ENCODE assay signal across 8 mouse cellular contexts in the genomic region with DNA sequence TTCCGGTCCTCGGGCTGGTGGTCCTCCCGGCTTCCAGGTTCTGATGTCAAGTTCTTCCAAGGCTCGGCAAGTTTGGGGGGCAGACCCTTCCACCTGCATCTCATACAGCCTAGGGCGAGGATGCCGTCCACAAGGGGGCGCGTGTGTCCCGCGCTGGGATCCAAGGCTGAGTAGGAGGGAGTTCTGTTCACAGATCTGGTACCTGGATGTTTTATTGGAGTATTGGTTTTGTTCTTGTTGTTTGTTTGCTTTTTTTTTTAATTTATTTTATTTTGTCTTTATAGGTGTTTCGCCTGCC. TPM values are rescaled to one million over a fixed set of nuclear protein-coding genes. Genes with fewer than 3 reads are reported as not detected.
DNase-seq lines count a peak whose midpoint lies in the region; ATAC-seq and TF ChIP-seq lines count a peak whose summit lies in the region.

No protein-coding gene starts in this region.

- peaks cover 7% of the 10 kb centered on the region; the same call in 1 of the 2 replicates for H3K4me1 ChIP-seq in heart, embryonic 13.5 days
- H3K4me1 ChIP-seq in liver, embryonic 12.5 days = peaks cover 25% of the 10 kb centered on the region
- no peaks in the 10 kb centered on the region for H3K4me1 ChIP-seq in stomach, embryonic 14.5 days (ENCODE audit: control insufficient read depth, insufficient read depth, low read length)

- under 1% methylated on average over 11 of the region's 11 CpGs for WGBS in heart, embryonic 13.5 days
- WGBS in liver, embryonic 12.5 days (ENCODE audit: insufficient replicate concordance) = 1% methylated on average over 11 of the region's 11 CpGs
- 1% methylated on average over 11 of the region's 11 CpGs for WGBS in stomach, embryonic 14.5 days

- no peak overlapping the region for H3K9ac ChIP-seq in heart, embryonic 13.5 days
- no peak overlapping the region for H3K9ac ChIP-seq in liver, embryonic 12.5 days
- no peak overlapping the region for H3K9ac ChIP-seq in stomach, embryonic 14.5 days (replicated peaks; ENCODE audit: low read depth, low read length)

- H3K4me2 ChIP-seq in heart, embryonic 13.5 days = peak overlapping the region; percentile 58
- peak overlapping the region; percentile 55 for H3K4me2 ChIP-seq in liver, embryonic 12.5 days
- peak overlapping the region; percentile 42 for H3K4me2 ChIP-seq in stomach, embryonic 14.5 days (replicated peaks; ENCODE audit: low read depth, low read length)

- H3K79me3 ChIP-seq in C2C12 (ENCODE audit: low read depth) = no peaks in the 10 kb centered on the region

- no peak overlapping the region for H3K27ac ChIP-seq in heart, embryonic 13.5 days (replicated peaks)
- H3K27ac ChIP-seq in liver, embryonic 12.5 days = no peak overlapping the region
- H3K27ac ChIP-seq in stomach, embryonic 14.5 days (ENCODE audit: low read length) = no peak overlapping the region

- no peaks in the 10 kb centered on the region for H3K79me2 ChIP-seq in C2C12 (ENCODE audit: control insufficient read depth, insufficient read depth)

- no peak overlapping the region for H3ac ChIP-seq in C2C12 (ENCODE audit: control insufficient read depth, insufficient read length, low read depth)

- no peak overlapping the region for H3K4me3 ChIP-seq in C2C12 (ENCODE audit: insufficient read depth, poor library complexity, severe bottlenecking)
- H3K4me3 ChIP-seq in heart, embryonic 13.5 days = peak overlapping the region; percentile 21
- H3K4me3 ChIP-seq in liver, embryonic 12.5 days = peak overlapping the region; percentile 14; the same call in 1 of the 2 replicates
- H3K4me3 ChIP-seq in stomach, embryonic 14.5 days (ENCODE audit: low read depth, low read length) = peak overlapping the region; percentile 15; the same call in 1 of the 2 replicates

- no peaks in the 10 kb centered on the region for H3K27me3 ChIP-seq in C2C12 (ENCODE audit: control insufficient read depth, insufficient read depth, insufficient read length)
- H3K27me3 ChIP-seq in heart, embryonic 13.5 days (replicated peaks) = peaks cover 10% of the 10 kb centered on the region
- peaks cover 14% of the 10 kb centered on the region for H3K27me3 ChIP-seq in liver, embryonic 12.5 days (replicated peaks)
- H3K27me3 ChIP-seq in stomach, embryonic 14.5 days (ENCODE audit: control insufficient read depth, insufficient read depth, low read length) = no peaks in the 10 kb centered on the region

- H3K9me3 ChIP-seq in heart, embryonic 13.5 days = no peaks in the 10 kb centered on the region; the same call in 1 of the 2 replicates
- no peaks in the 10 kb centered on the region for H3K9me3 ChIP-seq in liver, embryonic 12.5 days (replicated peaks)
- no peaks in the 10 kb centered on the region for H3K9me3 ChIP-seq in stomach, embryonic 14.5 days (ENCODE audit: control insufficient read depth, low read depth, low read length)

- peak; percentile 83 for DNase-seq in brain, adult 2 months (ENCODE audit: low read depth, low spot score)
- peak; percentile 92 for DNase-seq in kidney, postnatal 10 days
- DNase-seq in natural killer cell, adult 2 months (ENCODE audit: low spot score in 2 of 2) = peak; percentile 70 to 82

- H3K36me3 ChIP-seq in C2C12 (ENCODE audit: control insufficient read depth, insufficient read depth) = no peaks in the 10 kb centered on the region
- H3K36me3 ChIP-seq in heart, embryonic 13.5 days = no peaks in the 10 kb centered on the region
- H3K36me3 ChIP-seq in liver, embryonic 12.5 days = no peaks in the 10 kb centered on the region
- no peaks in the 10 kb centered on the region for H3K36me3 ChIP-seq in stomach, embryonic 14.5 days (ENCODE audit: control insufficient read depth, insufficient read depth, low read length)

- ATAC-seq in erythroblast, adult 5-6 weeks (replicated peaks; ENCODE audit: low FRiP score, poor library complexity, severe bottlenecking) = peak; percentile 48; the same call in 1 of the 2 replicates
- ATAC-seq in heart, embryonic 13.5 days (ENCODE audit: extremely low read depth, insufficient number of reproducible peaks, low FRiP score, low TSS enrichment) = no peak
- peak; percentile 65 for ATAC-seq in liver, embryonic 12.5 days
- ATAC-seq in stomach, embryonic 14.5 days (ENCODE audit: insufficient number of reproducible peaks, insufficient read depth, low FRiP score, low read depth) = peak; percentile 71; the same call in 1 of the 2 replicates

- peak; percentile 90 for TF ChIP-seq CTCF in C2C12 (IDR thresholded peaks at IDR 0.05; ENCODE audit: control insufficient read depth, insufficient read depth, insufficient read length)

TF ChIP-seq in C2C12, 6 proteins besides CTCF, POLR2A, EP300 and RAD21:
- TF ChIP-seq USF1 (IDR thresholded peaks at IDR 0.05; ENCODE audit: low read depth) = no peak
- no peak for TF ChIP-seq MYOD1 (IDR thresholded peaks at IDR 0.05; ENCODE audit: control insufficient read depth, insufficient read length, low read depth)
- TF ChIP-seq CEBPB (IDR thresholded peaks at IDR 0.05; ENCODE audit: low read depth) = no peak
- no peak for TF ChIP-seq MYOG (IDR thresholded peaks at IDR 0.05; ENCODE audit: control insufficient read depth, extremely low read depth, insufficient read length)
- TF ChIP-seq MAX (IDR thresholded peaks at IDR 0.05) = no peak
- no peak for TF ChIP-seq FOSL1 (IDR thresholded peaks at IDR 0.05; ENCODE audit: insufficient read depth, low read length, poor library complexity, severe bottlenecking)

RNA-seq across cellular contexts. Expression of a gene that starts 8.6 kb away (rescaled TPM):
- polyA plus RNA-seq in C2C12 (2012; fragmentation: generic; extraction: Trizol) = 11.8 TPM
- total RNA-seq in erythroblast, adult 5-6 weeks (2015; ENCODE audit: low replicate concordance) = not detected in 2 replicates
- not detected in 2 replicates for total RNA-seq in erythroblast, adult 5-6 weeks (2017; ENCODE audit: low replicate concordance)
- polyA plus RNA-seq in heart, embryonic 13.5 days (2015; fragmentation: Nextera tagmentation; extraction: Ambion mirVana) = 3.2 and 4.7 TPM in 2 replicates
- polyA plus RNA-seq in liver, embryonic 12.5 days (2016; fragmentation: Nextera tagmentation; extraction: Ambion mirVana) = 2.3 and 2.4 TPM in 2 replicates
- polyA plus RNA-seq in stomach, embryonic 14.5 days (2014; fragmentation: Nextera tagmentation; extraction: Ambion mirVana) = 11.0 and 11.7 TPM in 2 replicates

RNA-seq across cellular contexts. Expression of a gene that starts 9.0 kb away (rescaled TPM):
- 0.18 TPM for polyA plus RNA-seq in C2C12 (2012; fragmentation: generic; extraction: Trizol)
- total RNA-seq in erythroblast, adult 5-6 weeks (2015; ENCODE audit: low replicate concordance) = not detected in 2 replicates
- total RNA-seq in erythroblast, adult 5-6 weeks (2017; ENCODE audit: low replicate concordance) = 0.14 TPM in 1 of 2 replicates, not detected in the other
- 7.9 and 9.7 TPM in 2 replicates for polyA plus RNA-seq in heart, embryonic 13.5 days (2015; fragmentation: Nextera tagmentation; extraction: Ambion mirVana)
- 1.1 and 1.4 TPM in 2 replicates for polyA plus RNA-seq in liver, embryonic 12.5 days (2016; fragmentation: Nextera tagmentation; extraction: Ambion mirVana)
- polyA plus RNA-seq in stomach, embryonic 14.5 days (2014; fragmentation: Nextera tagmentation; extraction: Ambion mirVana) = 33.9 and 34.9 TPM in 2 replicates

RNA-seq across cellular contexts. Expression of a gene that starts 18.3 kb away (rescaled TPM):
- polyA plus RNA-seq in C2C12 (2012; fragmentation: generic; extraction: Trizol) = not detected
- total RNA-seq in erythroblast, adult 5-6 weeks (2015; ENCODE audit: low replicate concordance) = 16.7 and 25.0 TPM in 2 replicates
- 2.4 and 7.2 TPM in 2 replicates for total RNA-seq in erythroblast, adult 5-6 weeks (2017; ENCODE audit: low replicate concordance)
- polyA plus RNA-seq in heart, embryonic 13.5 days (2015; fragmentation: Nextera tagmentation; extraction: Ambion mirVana) = 1.0 and 1.7 TPM in 2 replicates
- polyA plus RNA-seq in liver, embryonic 12.5 days (2016; fragmentation: Nextera tagmentation; extraction: Ambion mirVana) = 1.8 and 2.2 TPM in 2 replicates
- 5.0 and 5.3 TPM in 2 replicates for polyA plus RNA-seq in stomach, embryonic 14.5 days (2014; fragmentation: Nextera tagmentation; extraction: Ambion mirVana)

RNA-seq across cellular contexts. Expression of a gene that starts 36.9 kb away (rescaled TPM):
- polyA plus RNA-seq in C2C12 (2012; fragmentation: generic; extraction: Trizol) = 0.89 TPM
- 2.9 and 3.3 TPM in 2 replicates for total RNA-seq in erythroblast, adult 5-6 weeks (2015; ENCODE audit: low replicate concordance)
- total RNA-seq in erythroblast, adult 5-6 weeks (2017; ENCODE audit: low replicate concordance) = 1.2 and 4.7 TPM in 2 replicates
- polyA plus RNA-seq in heart, embryonic 13.5 days (2015; fragmentation: Nextera tagmentation; extraction: Ambion mirVana) = 13.2 and 14.0 TPM in 2 replicates
- polyA plus RNA-seq in liver, embryonic 12.5 days (2016; fragmentation: Nextera tagmentation; extraction: Ambion mirVana) = 3.2 and 3.5 TPM in 2 replicates
- polyA plus RNA-seq in stomach, embryonic 14.5 days (2014; fragmentation: Nextera tagmentation; extraction: Ambion mirVana) = 11.5 and 12.7 TPM in 2 replicates

RNA-seq across cellular contexts. Expression of a gene that starts 37.7 kb away (rescaled TPM):
- not detected for polyA plus RNA-seq in C2C12 (2012; fragmentation: generic; extraction: Trizol)
- not detected in 2 replicates for total RNA-seq in erythroblast, adult 5-6 weeks (2015; ENCODE audit: low replicate concordance)
- not detected in 2 replicates for total RNA-seq in erythroblast, adult 5-6 weeks (2017; ENCODE audit: low replicate concordance)
- polyA plus RNA-seq in heart, embryonic 13.5 days (2015; fragmentation: Nextera tagmentation; extraction: Ambion mirVana) = 2.3 and 2.5 TPM in 2 replicates
- 2.5 and 3.0 TPM in 2 replicates for polyA plus RNA-seq in liver, embryonic 12.5 days (2016; fragmentation: Nextera tagmentation; extraction: Ambion mirVana)
- 43.8 and 44.2 TPM in 2 replicates for polyA plus RNA-seq in stomach, embryonic 14.5 days (2014; fragmentation: Nextera tagmentation; extraction: Ambion mirVana)
